Mouse (Mus musculus): ENCODE results near the gene Rfx1. TPM values are rescaled to one million over a fixed set of nuclear protein-coding genes. Genes with fewer than 3 reads are reported as not detected.

Rfx1 gene
- total and polyA plus RNA-seq, 3 experiments, result 3.2 to 13.1 (median 10.8) TPM

DNA sequence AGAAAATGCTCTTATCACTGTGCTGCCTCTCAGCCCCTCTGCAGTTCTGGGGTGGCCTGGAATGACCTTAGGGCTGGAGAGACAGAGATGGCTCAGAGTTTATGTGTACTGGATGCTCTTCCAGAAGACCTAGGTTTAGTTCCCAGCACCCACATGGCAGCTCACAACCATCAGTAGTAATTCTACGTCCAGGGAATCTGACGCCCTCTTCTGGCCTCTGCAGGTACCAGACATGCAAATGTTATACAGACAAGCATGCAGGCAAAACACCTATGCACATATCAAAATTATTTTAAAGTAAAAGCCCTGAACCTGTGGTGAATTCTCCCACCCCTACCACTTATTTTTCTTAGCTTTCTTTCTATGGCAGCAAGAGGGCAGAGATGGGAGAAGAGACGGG lies 20.1 kb upstream of the Rfx1 start:
- Histone ChIP-seq H3K36me3 (replicated peaks in 1 of 2; ENCODE audit: control insufficient read depth in 1 of 2, insufficient read depth in 1 of 2, low read length in 1 of 2) (no peaks in the 10 kb centered on the region), H3K4me1 (ENCODE audit: control insufficient read depth in 1 of 2, insufficient read depth in 2 of 2) (peaks cover 6 to 14% of the 10 kb centered on the region in 2 experiments), H3K4me2 (ENCODE audit: insufficient read depth, low read depth, poor library complexity, severe bottlenecking) (no peak overlapping the region), H3K27ac (ENCODE audit: insufficient read depth, low read depth) (no peak overlapping the region), H3K79me2 (replicated peaks; ENCODE audit: control insufficient read depth, extremely low read depth, insufficient read depth, poor library complexity, severe bottlenecking) (no peaks in the 10 kb centered on the region), H3K9ac (ENCODE audit: insufficient read depth, low read depth) (no peak overlapping the region), H3K9me3 (replicated peaks; ENCODE audit: low read length) (peaks cover 3% of the 10 kb centered on the region), H3K27me3 (replicated peaks) (peaks cover 14% of the 10 kb centered on the region), H3K4me3 (replicated peaks in 1 of 3; ENCODE audit: low read depth in 2 of 3, low read length in 2 of 3, poor library complexity in 1 of 3) (no peak overlapping the region)
- no peak for TF ChIP-seq ELF1 (IDR thresholded peaks at IDR 0.05; ENCODE audit: low read depth, low read length)
- no peak for TF ChIP-seq RAD21 (IDR thresholded peaks at IDR 0.05; ENCODE audit: low read depth, low read length)
- no peak for TF ChIP-seq MYC (IDR thresholded peaks at IDR 0.05; ENCODE audit: low read depth, low read length)
- no peak for TF ChIP-seq ZMIZ1 (IDR thresholded peaks at IDR 0.05; ENCODE audit: low read depth, low read length)
- no peak for TF ChIP-seq TCF12 (IDR thresholded peaks at IDR 0.05; ENCODE audit: low read depth, low read length)
- no peak for TF ChIP-seq CTCF (conservative IDR thresholded peaks at IDR 0.05 in 1 of 2, IDR thresholded peaks at IDR 0.05 in 1 of 2; ENCODE audit: low read depth in 2 of 2, low read length in 2 of 2)
- no peak for TF ChIP-seq MXI1 (IDR thresholded peaks at IDR 0.05; ENCODE audit: low read depth, low read length)
- no peak for TF ChIP-seq IRF4 (IDR thresholded peaks at IDR 0.05; ENCODE audit: low read depth, low read length)
- no peak for TF ChIP-seq UBTF (IDR thresholded peaks at IDR 0.05; ENCODE audit: low read depth, low read length)
- TF ChIP-seq HCFC1 (IDR thresholded peaks at IDR 0.05; ENCODE audit: low read depth, low read length), result no peak
- TF ChIP-seq ZNF384 (IDR thresholded peaks at IDR 0.05; ENCODE audit: low read depth, low read length), result no peak
- TF ChIP-seq MAX (IDR thresholded peaks at IDR 0.05; ENCODE audit: low read length), result no peak
- in situ Hi-C loops (cut with MboI; ENCODE audit: low pct_ligation_motif_present, low pct_unique_long_range_greater_than_20kb, low sequenced_read_pairs), result loop anchor here (25.0 kb wide), 1 partner anchor 291 kb away; no protein-coding TSS in a partner anchor
- DNase-seq (ENCODE audit: extremely low read depth), result no peak
- dilution Hi-C loops (cut with MboI; ENCODE audit: extremely low pct_ligation_motif_present, extremely low pct_unique_long_range_greater_than_20kb, low sequenced_read_pairs), result no loop called here

DNA sequence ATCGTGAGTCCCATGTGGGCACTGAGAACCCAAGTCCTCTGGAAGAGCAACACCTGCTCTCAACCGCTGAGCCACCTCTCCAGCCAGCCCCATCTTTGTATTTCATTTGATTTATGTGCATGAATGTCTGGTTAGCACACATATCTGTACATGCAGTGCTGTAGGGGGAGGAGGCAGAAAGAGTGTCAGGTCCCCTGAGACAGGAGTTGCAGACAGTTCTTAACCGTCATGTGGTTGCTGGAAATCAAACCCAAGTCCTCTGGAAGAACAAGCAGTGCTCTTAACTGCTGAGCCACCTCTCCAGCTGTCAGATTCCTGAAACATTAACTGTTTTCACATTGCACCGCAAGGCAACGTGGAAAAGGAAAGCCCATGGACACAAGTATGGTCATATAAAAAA lies 18.5 kb upstream of the Rfx1 start:
- no peak for TF ChIP-seq JUND (conservative IDR thresholded peaks at IDR 0.05; ENCODE audit: low read depth, low read length)

DNA sequence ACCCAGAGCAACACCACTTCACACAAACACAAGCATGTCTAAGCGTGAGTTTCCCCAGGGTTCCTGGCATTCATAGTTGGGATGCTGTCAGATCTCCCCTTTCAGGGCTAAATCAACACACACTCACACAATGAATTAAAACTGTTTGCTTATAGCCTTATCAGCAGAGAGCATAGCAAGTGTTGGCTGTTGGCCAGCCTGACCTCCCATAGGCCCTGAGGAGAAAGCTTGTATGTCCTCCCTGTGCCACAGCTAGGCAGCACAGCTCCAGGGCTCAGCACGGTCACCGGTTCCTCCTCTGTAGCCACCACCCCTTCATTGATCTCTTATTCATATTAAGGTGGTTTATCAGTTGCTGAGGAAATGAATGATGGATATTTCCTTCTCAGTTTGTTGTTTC lies 13.9 kb upstream of the Rfx1 start:
- Histone ChIP-seq H3K4me2 (ENCODE audit: insufficient read depth, low read depth, poor library complexity, severe bottlenecking) (no peak overlapping the region), H3K4me3 (replicated peaks in 1 of 3; ENCODE audit: low read depth in 2 of 3, low read length in 2 of 3, poor library complexity in 1 of 3) (no peak overlapping the region), H3K4me1 (ENCODE audit: control insufficient read depth in 1 of 2, insufficient read depth in 2 of 2) (no peaks in the 10 kb centered on the region), H3K9ac (ENCODE audit: insufficient read depth, low read depth) (no peak overlapping the region), H3K27ac (ENCODE audit: insufficient read depth, low read depth) (no peak overlapping the region), H3K79me2 (replicated peaks; ENCODE audit: control insufficient read depth, extremely low read depth, insufficient read depth, poor library complexity, severe bottlenecking) (no peaks in the 10 kb centered on the region), H3K27me3 (replicated peaks) (peaks cover 11% of the 10 kb centered on the region), H3K9me3 (replicated peaks; ENCODE audit: low read length) (peaks cover 4% of the 10 kb centered on the region), H3K36me3 (replicated peaks in 1 of 2; ENCODE audit: control insufficient read depth in 1 of 2, insufficient read depth in 1 of 2, low read length in 1 of 2) (no peaks in the 10 kb centered on the region)
- in situ Hi-C loops (cut with MboI; ENCODE audit: low pct_ligation_motif_present, low pct_unique_long_range_greater_than_20kb, low sequenced_read_pairs), result loop anchor here (10.0 kb wide), 1 partner anchor 52 kb away; the partner anchor contains the start of gene Dcaf15
- DNase-seq (ENCODE audit: extremely low read depth), result no peak
- dilution Hi-C loops (cut with MboI; ENCODE audit: extremely low pct_ligation_motif_present, extremely low pct_unique_long_range_greater_than_20kb, low sequenced_read_pairs), result no loop called here
- TF ChIP-seq NELFE (IDR thresholded peaks at IDR 0.05; ENCODE audit: low read depth, low read length) (no peak), MAZ (IDR thresholded peaks at IDR 0.05; ENCODE audit: low read depth, low read length) (no peak), E2F4 (IDR thresholded peaks at IDR 0.05; ENCODE audit: insufficient replicate concordance, low read depth, low read length) (no peak), ZKSCAN1 (IDR thresholded peaks at IDR 0.05; ENCODE audit: borderline replicate concordance, low read depth, low read length) (no peak), UBTF (IDR thresholded peaks at IDR 0.05; ENCODE audit: low read depth, low read length) (no peak), ZNF384 (IDR thresholded peaks at IDR 0.05; ENCODE audit: low read depth, low read length) (no peak), JUN (IDR thresholded peaks at IDR 0.05; ENCODE audit: insufficient read depth, low read depth, low read length) (no peak), POLR2AphosphoS2 (IDR thresholded peaks at IDR 0.05; ENCODE audit: low read depth, low read length) (no peak), HCFC1 (IDR thresholded peaks at IDR 0.05; ENCODE audit: low read depth, low read length) (no peak), RCOR1 (conservative IDR thresholded peaks at IDR 0.05; ENCODE audit: low read depth, low read length) (no peak), BHLHE40 (IDR thresholded peaks at IDR 0.05; ENCODE audit: low read depth, low read length) (no peak), PAX5 (IDR thresholded peaks at IDR 0.05; ENCODE audit: low read length) (no peak)

More for the DNA sequence above, 18.5 kb upstream of the Rfx1 start:
- Histone ChIP-seq H3K27me3 (replicated peaks) (peaks cover 18% of the 10 kb centered on the region), H3K9me3 (replicated peaks; ENCODE audit: low read length) (peaks cover 5% of the 10 kb centered on the region), H3K9ac (ENCODE audit: insufficient read depth, low read depth) (no peak overlapping the region), H3K4me3 (replicated peaks in 1 of 3; ENCODE audit: low read depth in 2 of 3, low read length in 2 of 3, poor library complexity in 1 of 3) (no peak overlapping the region), H3K79me2 (replicated peaks; ENCODE audit: control insufficient read depth, extremely low read depth, insufficient read depth, poor library complexity, severe bottlenecking) (no peaks in the 10 kb centered on the region), H3K36me3 (replicated peaks in 1 of 2; ENCODE audit: control insufficient read depth in 1 of 2, insufficient read depth in 1 of 2, low read length in 1 of 2) (no peaks in the 10 kb centered on the region), H3K4me1 (ENCODE audit: control insufficient read depth in 1 of 2, insufficient read depth in 2 of 2) (no peaks in the 10 kb centered on the region), H3K27ac (ENCODE audit: insufficient read depth, low read depth) (no peak overlapping the region), H3K4me2 (ENCODE audit: insufficient read depth, low read depth, poor library complexity, severe bottlenecking) (no peak overlapping the region)
- DNase-seq (ENCODE audit: extremely low read depth), result no peak
- in situ Hi-C loops (cut with MboI; ENCODE audit: low pct_ligation_motif_present, low pct_unique_long_range_greater_than_20kb, low sequenced_read_pairs), result loop anchor here (25.0 kb wide), 1 partner anchor 289 kb away; no protein-coding TSS in a partner anchor
- dilution Hi-C loops (cut with MboI; ENCODE audit: extremely low pct_ligation_motif_present, extremely low pct_unique_long_range_greater_than_20kb, low sequenced_read_pairs), result no loop called here

All from CH12.LX (cell line).